Mouse (Mus musculus) liver, adult (tissue): ENCODE results near the gene Vsig2.

ENCODE experiments used
- GATA4 ChIP-seq: IDR thresholded peaks from 2 replicates; pipeline ENCODE4 v1.6.1; 2014; ENCODE audit warnings: mild to moderate bottlenecking, low read length; ENCODE audit not compliant: insufficient replicate concordance

Gene Vsig2

DNA sequence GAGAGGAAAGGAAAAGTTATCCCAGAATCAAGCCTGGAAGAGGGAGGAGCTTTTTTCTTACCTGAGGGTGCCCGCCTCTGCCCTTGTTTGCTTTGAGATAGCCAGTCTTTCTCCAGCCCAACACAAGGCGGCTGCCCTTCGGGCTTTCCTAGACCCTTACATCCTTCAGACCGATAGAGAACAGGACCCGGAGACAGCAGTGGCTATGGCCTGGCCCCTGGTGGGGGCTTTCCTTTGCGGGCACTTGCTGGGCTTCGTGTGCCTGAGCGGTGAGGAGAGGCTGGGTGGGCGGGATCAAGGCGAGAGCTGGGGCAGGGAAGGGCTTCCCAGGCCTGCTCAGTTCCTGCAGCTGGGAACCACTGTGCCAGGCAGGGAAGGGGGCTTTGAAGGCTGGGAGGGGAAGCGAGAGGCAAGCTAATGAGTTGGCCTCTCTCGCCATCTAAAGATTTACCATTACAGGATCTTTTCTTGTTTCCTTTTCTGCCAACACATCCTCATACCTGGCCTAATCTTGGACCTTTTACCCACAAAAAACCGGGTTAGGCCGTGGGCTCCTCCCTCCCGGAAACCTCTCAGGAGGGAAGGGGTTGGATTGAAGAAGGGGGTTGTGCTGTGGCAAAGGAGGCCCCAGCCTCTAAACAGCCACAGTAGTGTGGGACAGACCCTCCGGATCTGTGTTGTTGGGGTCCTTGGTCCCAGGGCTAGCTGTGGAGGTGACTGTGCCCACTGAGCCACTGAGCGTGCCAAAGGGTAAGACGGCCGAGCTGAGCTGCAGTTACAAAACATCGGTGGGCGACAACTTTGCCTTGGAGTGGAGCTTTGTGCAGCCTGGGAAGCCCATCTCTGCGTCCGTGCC, at the start of gene Vsig2:
Gene Vsig2 (plus strand): TSS at position 86 of the 856 bp plus-strand sequence.
- TF ChIP-seq GATA4: no peak

- no peak for TF ChIP-seq GATA4
Measured at GRCm38 (mm10) chr9:37489446-37490120, 49.5 kb upstream of the Vsig2 start.

- TF ChIP-seq GATA4: no peak
Measured at GRCm38 (mm10) chr9:37495761-37496160, 43.3 kb upstream of the Vsig2 start.

DNA sequence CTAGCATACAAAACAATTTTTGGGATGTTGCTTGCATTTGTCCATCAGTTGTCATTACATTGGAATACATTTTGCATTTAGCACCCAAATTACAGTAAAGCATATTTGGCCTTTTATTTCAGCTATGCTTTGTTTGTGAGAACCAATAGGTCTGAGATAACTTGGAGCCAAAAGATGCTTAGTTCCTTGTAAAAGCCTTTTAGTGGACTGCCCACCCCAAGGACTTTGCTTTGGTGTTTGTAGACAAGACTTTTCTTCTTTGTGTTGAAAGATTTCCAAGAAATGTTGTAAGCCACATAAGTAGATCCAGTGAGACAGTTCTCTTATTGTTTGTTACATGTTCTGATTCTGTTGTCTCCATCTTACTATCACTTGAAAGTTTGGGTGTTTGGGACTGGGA, 42.7 kb upstream of the Vsig2 start:
- no peak for TF ChIP-seq GATA4

DNA sequence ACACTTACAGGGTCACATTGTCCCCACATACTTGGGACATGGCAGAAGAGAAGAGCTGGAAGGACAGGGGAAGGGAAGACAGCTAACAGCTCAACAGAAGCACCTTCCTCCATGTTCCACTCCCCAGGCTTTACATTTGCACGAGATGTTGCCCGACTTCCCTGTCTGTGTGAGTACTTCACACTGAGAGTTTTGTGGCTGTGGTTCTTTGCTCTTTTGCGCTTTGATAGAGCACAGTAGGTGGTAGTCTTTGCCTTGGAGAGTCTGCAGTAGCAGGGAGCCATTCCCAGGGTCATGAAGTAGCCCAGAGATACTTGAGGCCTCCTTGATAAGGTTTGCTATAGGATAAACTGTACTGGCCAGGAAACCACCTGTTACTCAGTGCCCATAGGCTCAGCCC, 38.9 kb upstream of the Vsig2 start:
- no peak for TF ChIP-seq GATA4

- no peak for TF ChIP-seq GATA4
Measured at GRCm38 (mm10) chr9:37501170-37501569, 37.9 kb upstream of the Vsig2 start.

DNA sequence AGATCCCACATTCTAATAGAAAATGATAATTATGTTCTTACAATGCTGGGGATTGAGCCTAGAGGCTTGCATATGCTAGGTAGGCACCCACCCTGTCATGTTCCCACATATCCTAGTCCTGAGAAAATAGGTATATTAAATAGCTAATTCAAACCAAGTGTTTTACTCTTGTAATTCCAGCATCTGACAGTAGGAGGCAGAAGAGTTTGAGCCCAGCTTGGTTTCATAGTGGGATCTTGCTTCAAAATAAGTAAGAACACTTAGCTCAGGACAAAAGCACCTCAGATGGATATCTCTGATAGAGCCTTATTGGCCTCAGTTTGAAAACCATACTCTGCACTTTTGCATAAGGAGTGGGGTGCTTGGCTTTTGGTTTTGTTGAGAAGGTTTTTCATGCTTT, 34.7 kb upstream of the Vsig2 start:
- no peak for TF ChIP-seq GATA4

DNA sequence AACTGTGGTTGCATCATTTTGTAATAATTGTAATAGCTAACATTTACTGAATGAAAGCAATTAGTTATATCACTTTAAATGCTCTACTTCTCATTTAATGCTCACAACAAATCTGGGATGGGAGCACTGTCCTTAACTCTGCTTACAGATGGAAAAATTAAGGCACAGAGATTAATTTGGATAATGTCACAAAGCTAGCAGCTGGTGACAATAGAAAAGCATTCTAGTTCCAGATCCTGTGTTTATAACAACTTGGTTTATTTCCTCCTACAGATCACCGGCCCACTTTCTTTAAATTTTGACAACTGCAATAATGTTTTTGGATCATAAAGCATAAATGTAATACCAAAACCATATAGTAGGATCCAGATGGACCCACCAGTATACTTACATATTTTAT, 33.0 kb upstream of the Vsig2 start:
- TF ChIP-seq GATA4: no peak

GRCm38 (mm10) chr9:37512097-37512496, 27.0 kb upstream of the Vsig2 start:
- no peak for TF ChIP-seq GATA4

- no peak for TF ChIP-seq GATA4
Measured at GRCm38 (mm10) chr9:37514456-37514855, 24.6 kb upstream of the Vsig2 start.

DNA sequence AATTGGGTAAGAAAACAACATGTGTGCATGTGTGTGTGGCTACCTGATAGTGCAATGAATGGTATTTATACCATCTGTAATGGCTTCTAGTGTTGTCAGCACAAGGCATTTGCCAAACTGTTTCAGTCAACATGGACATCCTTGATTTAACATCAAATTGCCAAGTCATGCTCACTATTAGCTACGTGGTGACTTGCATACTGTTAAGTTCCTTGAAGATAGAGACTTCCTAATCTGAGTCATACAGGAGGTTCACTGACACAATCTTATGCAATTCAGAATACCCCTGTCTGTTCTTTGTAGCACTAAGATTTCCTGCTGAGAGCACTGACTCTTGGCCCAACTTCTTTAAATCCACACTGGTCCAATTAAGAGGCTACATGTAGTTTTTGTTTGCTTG, 21.6 kb upstream of the Vsig2 start:
- TF ChIP-seq GATA4: no peak

DNA sequence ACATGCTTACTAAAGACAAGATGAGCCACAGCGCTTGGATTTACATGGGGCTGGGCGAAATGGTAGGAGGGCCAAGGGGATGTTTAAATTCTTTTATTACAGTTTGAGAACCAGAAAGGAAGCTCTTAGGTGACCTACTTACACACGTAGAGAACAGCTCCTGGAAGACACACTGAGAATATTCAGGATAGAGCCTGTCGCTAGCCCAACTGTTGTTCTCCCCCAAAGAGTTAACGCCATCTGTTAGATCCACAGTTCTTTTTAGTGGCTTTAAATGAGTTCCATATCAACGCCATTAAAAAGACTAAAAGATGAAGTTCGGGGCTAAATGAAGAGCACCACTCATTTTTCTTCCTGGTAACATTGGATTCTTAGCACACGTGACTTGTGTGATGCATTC, 20.1 kb upstream of the Vsig2 start:
- TF ChIP-seq GATA4: no peak

- no peak for TF ChIP-seq GATA4
Measured at GRCm38 (mm10) chr9:37519995-37520394, 19.1 kb upstream of the Vsig2 start.

DNA sequence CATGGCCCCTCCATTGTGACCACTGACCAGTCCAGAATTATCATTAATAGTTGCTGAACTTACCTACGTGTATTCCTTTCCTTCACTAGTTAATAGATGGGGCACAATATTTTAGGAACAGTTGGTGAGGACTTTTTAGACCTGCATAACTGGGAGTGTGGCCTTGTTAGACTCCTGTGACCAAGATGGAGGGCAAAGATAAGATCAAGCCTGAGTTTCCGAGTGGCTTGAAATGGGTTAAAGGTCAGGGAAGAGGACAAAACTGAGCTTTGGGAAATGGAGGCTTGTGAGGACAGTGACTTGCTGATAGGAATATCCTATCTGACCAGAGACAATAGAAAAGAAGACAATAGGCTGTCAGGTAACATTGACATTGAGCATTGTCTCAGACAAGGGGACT, 13.6 kb upstream of the Vsig2 start:
- no peak for TF ChIP-seq GATA4

GRCm38 (mm10) chr9:37526443-37527395, 12.3 kb upstream of the Vsig2 start:
- TF ChIP-seq GATA4: no peak

DNA sequence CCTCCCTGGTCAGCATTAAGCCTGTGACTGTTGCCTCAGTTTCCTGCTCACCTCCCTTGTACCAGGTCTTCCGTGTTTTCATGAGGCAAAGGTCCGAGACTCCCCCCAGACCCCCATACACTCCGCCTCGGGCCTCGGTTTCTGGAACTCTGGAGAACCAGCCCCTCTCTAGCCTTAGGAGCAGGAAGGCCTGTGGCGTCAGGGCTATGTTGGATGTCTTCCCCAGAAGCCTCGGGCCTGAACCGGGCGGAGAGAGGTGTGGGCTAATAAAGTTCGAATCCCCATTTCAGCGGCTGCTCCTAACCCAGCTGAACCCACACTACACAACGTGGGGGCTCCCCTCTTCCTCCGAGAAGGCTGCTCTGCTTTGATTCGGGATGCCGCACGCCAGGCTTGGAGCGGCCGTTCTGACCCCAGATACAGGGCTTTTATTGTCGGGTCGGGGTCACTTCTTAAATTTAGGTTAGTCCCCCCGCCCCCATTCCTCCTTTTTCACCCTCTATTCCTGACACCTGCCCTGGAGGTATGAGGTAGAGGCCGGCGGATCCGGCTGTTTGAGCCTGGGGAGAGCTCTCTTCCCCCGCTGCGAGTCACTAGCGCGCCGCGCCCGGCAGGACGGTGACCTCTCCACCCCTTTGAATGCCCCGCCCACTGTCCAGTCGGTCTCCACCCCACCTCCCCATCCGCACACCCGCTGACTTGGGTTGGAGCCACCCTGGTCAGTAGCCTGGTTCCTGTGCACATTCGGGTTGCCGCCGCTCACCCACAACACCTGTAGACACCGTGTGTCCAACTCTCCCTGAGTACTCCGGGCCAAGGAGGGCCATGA, 11.4 kb upstream of the Vsig2 start, which contains the start of gene Esam:
Gene Esam (plus strand): TSS at position 683 of the 829 bp plus-strand sequence.
- no peak for TF ChIP-seq GATA4
